Mouse (Mus musculus) limb, embryonic 11.5 days (tissue): ENCODE measurements around the gene Ift88. TPM values are rescaled to one million over a fixed set of nuclear protein-coding genes. Genes with fewer than 3 reads are reported as not detected.
A peak's percentile ranks its signal among the peaks of the same experiment; 100 is the strongest.
"Not testable (repeated sequence)": the region's sequence is repeated elsewhere in the genome, so short reads cannot be mapped to it uniquely, and the experiment has no call there.

Experiments
- ATAC-seq: fragments of 200-750 bp; cut with Nextera tagmentation; 2 replicates; pipeline ENCODE4 v1.8.0; 2017; ENCODE audit warnings: low read depth; ENCODE audit not compliant: insufficient number of reproducible peaks, low FRiP score, low TSS enrichment
- DNase-seq: peaks from one replicate; pipeline ENCODE4 v3.0.0-alpha.2; 2015; ENCODE audit warnings: low spot score
- H3K27ac ChIP-seq: fragments of 300-500 bp; sonication (generic); replicated peaks from 2 replicates; pipeline ENCODE4 v1.5.1; 2014; ENCODE audit warnings: low read depth, mild to moderate bottlenecking, low read length
- H3K27me3 ChIP-seq: fragments of 300-500 bp; sonication (generic); 2 replicates; pipeline ENCODE4 v1.6.1; 2014; ENCODE audit warnings: mild to moderate bottlenecking, low read length, mixed read lengths; ENCODE audit not compliant: control insufficient read depth, insufficient read depth
- H3K36me3 ChIP-seq: fragments of 300-500 bp; sonication (generic); 2 replicates; pipeline ENCODE4 v1.6.1; 2014; ENCODE audit warnings: mild to moderate bottlenecking, low read length, moderate library complexity, mixed read lengths; ENCODE audit not compliant: control insufficient read depth, insufficient read depth
- H3K4me1 ChIP-seq: fragments of 300-500 bp; sonication (generic); 2 replicates; pipeline ENCODE4 v1.6.1; 2014; ENCODE audit warnings: low read length, mixed read lengths; ENCODE audit not compliant: control insufficient read depth, insufficient read depth
- H3K4me2 ChIP-seq: fragments of 300-500 bp; sonication (generic); 2 replicates; pipeline ENCODE4 v1.6.1; 2014; ENCODE audit warnings: low read depth, mild to moderate bottlenecking, moderate library complexity; ENCODE audit not compliant: severe bottlenecking
- H3K4me3 ChIP-seq: fragments of 300-500 bp; sonication (generic); 2 replicates; pipeline ENCODE4 v1.5.1; 2014; ENCODE audit warnings: low read depth, low read length
- H3K9ac ChIP-seq: fragments of 300-500 bp; sonication (generic); 2 replicates; pipeline ENCODE4 v1.6.1; 2014; ENCODE audit warnings: mild to moderate bottlenecking, low read length
- H3K9me3 ChIP-seq: fragments of 300-500 bp; sonication (generic); 2 replicates; pipeline ENCODE4 v1.6.1; 2016; ENCODE audit warnings: low read length; ENCODE audit not compliant: control insufficient read depth
- WGBS: fragments of 180-500 bp; shearing (Covaris S2); extraction: QIAGEN DNeasy Blood & Tissue Kit; methylation state at CpG from one replicate; pipeline ENCODE4 v1.1.7; 2014; 5-methylcytosine and 5-hydroxymethylcytosine counted together
- polyA plus RNA-seq: library from polyadenylated mRNA; unstranded; fragments of >200 nt; fragmentation: Nextera tagmentation; extraction: Ambion mirVana; gene quantifications from 2 replicates; pipeline ENCODE4 v1.2.1, GENCODE M21; 2014

Ift88 gene
- polyA plus RNA-seq, 1 experiment from 2014 or later = 15.1 TPM

GRCm38 (mm10) chr14:57409106-57409505 is 14.8 kb upstream of the Ift88 start:
- 19% methylated on average over 6 of the region's 6 CpGs for WGBS
- H3K4me1 ChIP-seq = no peaks in the 10 kb centered on the region
- no peaks in the 10 kb centered on the region for H3K36me3 ChIP-seq
- H3K27me3 ChIP-seq = no peaks in the 10 kb centered on the region
- no peak overlapping the region for H3K4me3 ChIP-seq
- H3K27ac ChIP-seq = no peak overlapping the region
- DNase-seq (no peak), ATAC-seq (no peak)
- H3K9ac ChIP-seq = no peak overlapping the region
- no peak overlapping the region for H3K4me2 ChIP-seq
- no peaks in the 10 kb centered on the region for H3K9me3 ChIP-seq

- DNase-seq (no peak), ATAC-seq (no peak)
- Histone ChIP-seq H3K4me1 (no peaks in the 10 kb centered on the region), H3K36me3 (no peaks in the 10 kb centered on the region), H3K4me3 (no peak overlapping the region), H3K9ac (no peak overlapping the region), H3K9me3 (no peaks in the 10 kb centered on the region), H3K4me2 (no peak overlapping the region), H3K27me3 (no peaks in the 10 kb centered on the region), H3K27ac (no peak overlapping the region)
- WGBS = 69% methylated on average over 7 of the region's 7 CpGs
Observed at GRCm38 (mm10) chr14:57412166-57412565, 11.7 kb upstream of the Ift88 start.

GRCm38 (mm10) chr14:57417187-57417586 is 6.7 kb upstream of the Ift88 start:
- Histone ChIP-seq H3K9me3 (no peaks in the 10 kb centered on the region), H3K4me1 (no peaks in the 10 kb centered on the region), H3K27me3 (no peaks in the 10 kb centered on the region), H3K9ac (no peak overlapping the region), H3K4me2 (no peak overlapping the region), H3K36me3 (no peaks in the 10 kb centered on the region), H3K4me3 (no peak overlapping the region), H3K27ac (no peak overlapping the region)
- ATAC-seq = no peak
- DNase-seq = no peak
- 96% methylated on average over 2 of the region's 2 CpGs for WGBS

- WGBS = 2% methylated on average over 23 of the region's 24 CpGs
- peak; percentile 82 for ATAC-seq
- H3K4me1 ChIP-seq = no peaks in the 10 kb centered on the region
- H3K4me2 ChIP-seq = peak overlapping the region; percentile 70
- no peaks in the 10 kb centered on the region for H3K36me3 ChIP-seq
- no peaks in the 10 kb centered on the region for H3K27me3 ChIP-seq
- DNase-seq = no peak
- H3K27ac ChIP-seq = no peak overlapping the region
- no peaks in the 10 kb centered on the region for H3K9me3 ChIP-seq
- peak overlapping the region; percentile 92 for H3K4me3 ChIP-seq
- peak overlapping the region; percentile 77 for H3K9ac ChIP-seq
Observed at GRCm38 (mm10) chr14:57424212-57424561, 325 bp downstream of the Ift88 start.

GRCm38 (mm10) chr14:57430451-57430850 is 6.6 kb downstream of the Ift88 start:
- no peaks in the 10 kb centered on the region for H3K27me3 ChIP-seq
- no peak overlapping the region for H3K4me3 ChIP-seq
- H3K4me2 ChIP-seq = no peak overlapping the region
- DNase-seq (no peak), ATAC-seq (no peak)
- H3K9me3 ChIP-seq = no peaks in the 10 kb centered on the region
- H3K9ac ChIP-seq = no peak overlapping the region
- peaks cover 4% of the 10 kb centered on the region; the same call in 1 of the 2 replicates for H3K4me1 ChIP-seq
- H3K36me3 ChIP-seq = no peaks in the 10 kb centered on the region
- no peak overlapping the region for H3K27ac ChIP-seq
- 56% methylated on average over 2 of the region's 2 CpGs for WGBS

GRCm38 (mm10) chr14:57452516-57452915 is 28.7 kb downstream of the Ift88 start:
- ATAC-seq = no peak
- H3K36me3 ChIP-seq = no peaks in the 10 kb centered on the region
- no peaks in the 10 kb centered on the region for H3K4me1 ChIP-seq
- H3K27ac ChIP-seq = no peak overlapping the region
- no peak overlapping the region for H3K4me3 ChIP-seq
- no peak overlapping the region for H3K4me2 ChIP-seq
- H3K9me3 ChIP-seq = no peaks in the 10 kb centered on the region
- WGBS = 94% methylated on average over 1 of the region's 1 CpGs
- no peak for DNase-seq
- H3K27me3 ChIP-seq = no peaks in the 10 kb centered on the region
- no peak overlapping the region for H3K9ac ChIP-seq

- WGBS = 91% methylated on average over 5 of the region's 5 CpGs
- no peak for ATAC-seq
- H3K4me1 ChIP-seq = no peaks in the 10 kb centered on the region
Observed at GRCm38 (mm10) chr14:57459883-57460282, 36.0 kb downstream of the Ift88 start.

GRCm38 (mm10) chr14:57460326-57460725 is 36.5 kb downstream of the Ift88 start:
- H3K9ac ChIP-seq, H3K9me3 ChIP-seq, H3K4me2 ChIP-seq, H3K4me3 ChIP-seq, H3K36me3 ChIP-seq, DNase-seq, ATAC-seq, H3K4me1 ChIP-seq, H3K27ac ChIP-seq, H3K27me3 ChIP-seq: not testable (repeated sequence)
- 66% methylated on average over 5 of the region's 5 CpGs for WGBS

More at GRCm38 (mm10) chr14:57459883-57460282, 36.0 kb downstream of the Ift88 start:
- Histone ChIP-seq H3K9me3 (no peaks in the 10 kb centered on the region), H3K9ac (no peak overlapping the region), H3K27ac (no peak overlapping the region), H3K4me3 (no peak overlapping the region), H3K36me3 (no peaks in the 10 kb centered on the region), H3K4me2 (no peak overlapping the region), H3K27me3 (no peaks in the 10 kb centered on the region)
- no peak for DNase-seq

GRCm38 (mm10) chr14:57462871-57463270 is 39.0 kb downstream of the Ift88 start:
- Histone ChIP-seq H3K36me3 (no peaks in the 10 kb centered on the region), H3K4me2 (no peak overlapping the region), H3K27me3 (no peaks in the 10 kb centered on the region), H3K4me1 (no peaks in the 10 kb centered on the region), H3K4me3 (no peak overlapping the region), H3K27ac (no peak overlapping the region), H3K9ac (no peak overlapping the region), H3K9me3 (no peaks in the 10 kb centered on the region)
- 93% methylated on average over 5 of the region's 5 CpGs for WGBS
- DNase-seq (no peak), ATAC-seq (no peak)
